In the genomic region with DNA sequence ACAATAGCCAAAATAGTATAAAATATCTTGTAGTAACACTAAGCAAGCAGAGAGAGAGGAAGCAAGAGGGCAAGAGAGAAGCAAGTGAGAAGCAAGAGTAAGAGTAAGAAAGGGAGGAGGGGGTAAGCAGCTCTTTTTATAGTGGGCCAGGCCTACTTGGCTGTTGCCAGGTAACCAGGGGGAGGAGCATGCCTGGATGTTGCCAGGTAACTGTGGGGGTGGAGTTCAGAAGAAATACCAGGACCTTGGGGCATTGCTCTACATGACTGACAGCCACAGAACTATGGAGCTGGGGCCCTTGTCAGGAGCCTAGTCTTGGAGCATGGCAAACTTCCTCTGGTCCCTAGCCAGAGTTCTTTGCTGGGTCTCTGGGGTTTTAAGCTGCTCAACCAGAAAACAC, we compare ENCODE assay signal across 23 mouse cellular contexts.
"Had no signal": no experiment of that assay in that cellular context is flagged by ENCODE, and none has a peak within 500 bp of the region (broad histone marks: within the 10 kb centered on the region; RNA-seq: fewer than 3 reads in every experiment).

No protein-coding gene starts in this region.

- H3K27me3 ChIP-seq: heart, embryonic 12.5 days; hindbrain, embryonic 13.5 days; hindbrain, embryonic 15.5 days; intestine, embryonic 15.5 days; limb, embryonic 13.5 days; limb, embryonic 15.5 days; liver, embryonic 12.5 days had no signal

- H3K9ac ChIP-seq: heart, embryonic 12.5 days; hindbrain, embryonic 13.5 days; hindbrain, embryonic 15.5 days; intestine, embryonic 15.5 days; limb, embryonic 13.5 days; limb, embryonic 15.5 days; liver, embryonic 12.5 days had no signal

- H3K27ac ChIP-seq: heart, embryonic 10.5 days; hindbrain, embryonic 13.5 days; hindbrain, embryonic 15.5 days; intestine, embryonic 15.5 days; kidney, postnatal 0 days; limb, embryonic 13.5 days; limb, embryonic 15.5 days; liver, embryonic 12.5 days had no signal

- H3K4me3 ChIP-seq: heart, embryonic 10.5 days; heart, embryonic 12.5 days; hindbrain, embryonic 13.5 days; hindbrain, embryonic 15.5 days; intestine, embryonic 15.5 days; limb, embryonic 13.5 days; limb, embryonic 15.5 days; liver, embryonic 12.5 days had no signal

- H3K4me2 ChIP-seq: heart, embryonic 12.5 days; hindbrain, embryonic 13.5 days; hindbrain, embryonic 15.5 days; intestine, embryonic 15.5 days; limb, embryonic 13.5 days; limb, embryonic 15.5 days; liver, embryonic 12.5 days had no signal

- H3K36me3 ChIP-seq: heart, embryonic 10.5 days; heart, embryonic 12.5 days; hindbrain, embryonic 13.5 days; hindbrain, embryonic 15.5 days; intestine, embryonic 15.5 days; limb, embryonic 13.5 days; limb, embryonic 15.5 days; liver, embryonic 12.5 days had no signal

- DNase-seq: gastrocnemius, postnatal 14 days; gastrocnemius, postnatal 36 days; heart, adult 18-20 months; heart, postnatal 10 days; heart, postnatal 4 days; kidney, adult 18-20 months; kidney, adult 8-10 months; kidney, postnatal 14 days; kidney, postnatal 36 days; layer of hippocampus, adult 9-11 months; layer of hippocampus, postnatal 36 days; left cerebral cortex, postnatal 4 days had no signal

- ATAC-seq: inflammation-experienced regulatory T-cells, adult 6 months; intestine, embryonic 15.5 days; intestine, postnatal 0 days; liver, embryonic 12.5 days had no signal

- H3K9me3 ChIP-seq: heart, embryonic 10.5 days; heart, embryonic 12.5 days; hindbrain, embryonic 13.5 days; hindbrain, embryonic 15.5 days; intestine, embryonic 15.5 days; limb, embryonic 13.5 days; limb, embryonic 15.5 days; liver, embryonic 12.5 days had no signal

- H3K4me1 ChIP-seq: heart, embryonic 10.5 days; heart, embryonic 12.5 days; hindbrain, embryonic 13.5 days; hindbrain, embryonic 15.5 days; intestine, embryonic 15.5 days; limb, embryonic 13.5 days; limb, embryonic 15.5 days; liver, embryonic 12.5 days had no signal
